Mouse (Mus musculus): ENCODE results near the gene Gm21778.
"Not testable (repeated sequence)": the region's sequence is repeated elsewhere in the genome, so short reads cannot be mapped to it uniquely, and the experiment has no call there.

The Gm21778 gene

GRCm38 (mm10) chrY:5942160-5942559, at the start of gene Gm21778:
Gene Gm21778 (plus strand): TSS chrY:5942460.
- DNase-seq (ENCODE audit: extremely low read depth, low read depth) = not testable (repeated sequence)
